Mouse (Mus musculus): ENCODE data around the gene En2.

Gene En2

GRCm38 (mm10) chr5:28159891-28160470 is 5.5 kb upstream of the En2 start:
- DNase-seq (ENCODE audit: low read depth, low spot score): no peak

GRCm38 (mm10) chr5:28161383-28161937 is 4.0 kb upstream of the En2 start:
- no peak for DNase-seq (ENCODE audit: low read depth, low spot score)

- DNase-seq (ENCODE audit: low read depth, low spot score): no peak
These were observed 3.5 kb upstream of the En2 start for GRCm38 (mm10) chr5:28161938-28162402.

GRCm38 (mm10) chr5:28163926-28164325 is 1.6 kb upstream of the En2 start:
- no peak for DNase-seq (ENCODE audit: low read depth, low spot score)

- DNase-seq (ENCODE audit: low read depth, low spot score): no peak
These were observed 1.1 kb downstream of the En2 start for GRCm38 (mm10) chr5:28166256-28167231.

GRCm38 (mm10) chr5:28167611-28168252 is 2.2 kb downstream of the En2 start:
- no peak for DNase-seq (ENCODE audit: low read depth, low spot score)

- DNase-seq (ENCODE audit: low read depth, low spot score): no peak
These were observed 3.0 kb downstream of the En2 start for GRCm38 (mm10) chr5:28168253-28169165.

GRCm38 (mm10) chr5:28169166-28169801 is 3.8 kb downstream of the En2 start:
- no peak for DNase-seq (ENCODE audit: low read depth, low spot score)

- DNase-seq (ENCODE audit: low read depth, low spot score): no peak
These were observed 4.6 kb downstream of the En2 start for GRCm38 (mm10) chr5:28170081-28170480.

- DNase-seq (ENCODE audit: low read depth, low spot score): no peak
These were observed 5.4 kb downstream of the En2 start for GRCm38 (mm10) chr5:28170892-28171291.

GRCm38 (mm10) chr5:28171667-28172066 is 6.2 kb downstream of the En2 start:
- no peak for DNase-seq (ENCODE audit: low read depth, low spot score)

GRCm38 (mm10) chr5:28172261-28172920 is 6.9 kb downstream of the En2 start:
- DNase-seq (ENCODE audit: low read depth, low spot score): no peak

GRCm38 (mm10) chr5:28172921-28173670 is 7.6 kb downstream of the En2 start:
- no peak for DNase-seq (ENCODE audit: low read depth, low spot score)

GRCm38 (mm10) chr5:28173674-28174073 is 8.2 kb downstream of the En2 start:
- DNase-seq (ENCODE audit: low read depth, low spot score): no peak

- DNase-seq (ENCODE audit: low read depth, low spot score): no peak
These were observed 8.6 kb downstream of the En2 start for GRCm38 (mm10) chr5:28174086-28174485.

- DNase-seq (ENCODE audit: low read depth, low spot score): no peak
These were observed 9.5 kb downstream of the En2 start for GRCm38 (mm10) chr5:28174876-28175569.

- DNase-seq (ENCODE audit: low read depth, low spot score): no peak
These were observed 10.1 kb downstream of the En2 start for GRCm38 (mm10) chr5:28175570-28175919.

GRCm38 (mm10) chr5:28176023-28176422 is 10.5 kb downstream of the En2 start:
- no peak for DNase-seq (ENCODE audit: low read depth, low spot score)

GRCm38 (mm10) chr5:28176585-28176984 is 11.1 kb downstream of the En2 start:
- no peak for DNase-seq (ENCODE audit: low read depth, low spot score)

All from skeletal muscle tissue, adult 2 months (tissue).